Mouse (Mus musculus) embryo, embryonic 10.5 days (tissue): Measurements from ENCODE around the gene Smtnl1.
A peak's percentile ranks its signal among the peaks of the same experiment; 100 is the strongest.
"Not testable (repeated sequence)": the region's sequence is repeated elsewhere in the genome, so short reads cannot be mapped to it uniquely, and the experiment has no call there.

Experiments used
- DNase-seq: peaks from one replicate; pipeline ENCODE4 v3.0.0-alpha.2; 2015; ENCODE audit warnings: low spot score

Gene Smtnl1

DNA sequence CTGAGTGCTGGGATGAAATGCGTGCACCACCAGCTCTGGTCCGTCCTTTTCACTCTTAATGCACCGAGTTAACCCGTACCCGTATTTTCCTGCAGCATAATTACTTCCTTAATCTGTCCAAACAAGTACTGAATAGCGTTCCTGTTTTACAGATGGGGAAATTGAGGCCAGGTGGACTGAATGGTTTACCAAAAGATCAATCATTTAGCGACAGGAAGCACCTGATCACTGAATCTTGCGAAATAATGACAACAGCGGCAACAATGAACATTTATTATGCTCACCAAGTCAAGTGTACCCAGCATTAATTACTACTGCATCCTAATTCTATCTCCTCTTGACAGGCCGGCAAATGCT is 16.1 kb upstream of the Smtnl1 start, which contains the start of gene Slc43a1:
Gene Slc43a1, plus strand, starts transcription at position 258 of the 357 bp plus-strand sequence.
- DNase-seq: peak; percentile 28

DNA sequence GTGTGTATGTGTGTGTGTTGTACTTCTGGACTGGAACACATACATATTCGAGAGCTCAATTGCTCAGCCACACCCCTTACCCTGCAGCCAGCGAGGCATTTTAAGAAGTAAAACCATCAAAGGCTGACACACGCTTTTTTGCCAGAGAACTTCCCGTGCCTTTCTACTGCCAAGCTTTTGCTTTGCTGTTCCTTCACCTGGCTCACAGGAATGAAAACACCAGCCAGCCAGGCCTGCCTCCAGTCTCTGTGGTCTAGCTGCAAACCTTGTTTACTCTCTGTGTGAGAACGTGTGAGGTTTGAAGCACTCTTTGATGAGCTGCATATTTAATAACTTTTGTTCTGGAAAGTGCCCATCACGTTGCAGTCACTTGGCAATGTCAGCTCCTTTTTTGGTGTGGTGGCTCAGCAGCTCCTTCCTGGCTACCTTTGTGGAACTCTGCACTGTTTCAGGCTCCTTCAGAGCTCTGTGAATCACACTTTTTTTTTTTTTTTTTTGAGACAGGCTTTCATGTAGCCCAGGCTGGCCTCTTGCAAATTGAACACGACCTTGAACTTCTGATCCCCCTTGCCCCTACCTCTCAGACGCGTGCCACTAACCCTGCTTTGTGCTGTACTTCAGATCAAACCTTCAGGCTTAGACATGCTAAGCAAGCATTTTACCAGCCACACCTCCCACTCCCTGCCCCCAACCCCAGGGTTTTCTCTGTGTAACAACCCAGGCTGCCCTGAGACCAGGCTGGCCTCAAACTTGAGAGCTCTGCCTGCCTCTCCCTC is 15.6 kb upstream of the Smtnl1 start:
- DNase-seq: no peak

DNA sequence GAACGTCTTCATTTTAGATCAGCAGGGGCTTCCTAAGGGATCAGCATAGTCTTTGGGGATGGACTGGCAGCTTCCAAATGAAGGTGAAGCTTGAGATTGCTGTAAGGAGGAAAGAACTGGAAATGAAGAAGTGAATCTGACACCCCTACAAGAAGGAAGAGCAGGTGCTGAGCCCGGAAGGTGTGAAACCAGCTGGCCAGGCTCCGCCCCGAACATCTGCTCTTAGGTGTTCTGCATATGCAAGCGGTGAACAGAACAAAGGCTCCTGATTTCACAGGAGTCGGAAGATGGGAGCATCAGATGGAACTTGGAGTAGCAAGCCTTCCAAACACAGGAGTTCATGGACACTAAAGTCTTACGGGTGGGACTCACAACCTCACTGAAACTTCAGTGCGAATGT is 14.7 kb upstream of the Smtnl1 start:
- DNase-seq: no peak

DNA sequence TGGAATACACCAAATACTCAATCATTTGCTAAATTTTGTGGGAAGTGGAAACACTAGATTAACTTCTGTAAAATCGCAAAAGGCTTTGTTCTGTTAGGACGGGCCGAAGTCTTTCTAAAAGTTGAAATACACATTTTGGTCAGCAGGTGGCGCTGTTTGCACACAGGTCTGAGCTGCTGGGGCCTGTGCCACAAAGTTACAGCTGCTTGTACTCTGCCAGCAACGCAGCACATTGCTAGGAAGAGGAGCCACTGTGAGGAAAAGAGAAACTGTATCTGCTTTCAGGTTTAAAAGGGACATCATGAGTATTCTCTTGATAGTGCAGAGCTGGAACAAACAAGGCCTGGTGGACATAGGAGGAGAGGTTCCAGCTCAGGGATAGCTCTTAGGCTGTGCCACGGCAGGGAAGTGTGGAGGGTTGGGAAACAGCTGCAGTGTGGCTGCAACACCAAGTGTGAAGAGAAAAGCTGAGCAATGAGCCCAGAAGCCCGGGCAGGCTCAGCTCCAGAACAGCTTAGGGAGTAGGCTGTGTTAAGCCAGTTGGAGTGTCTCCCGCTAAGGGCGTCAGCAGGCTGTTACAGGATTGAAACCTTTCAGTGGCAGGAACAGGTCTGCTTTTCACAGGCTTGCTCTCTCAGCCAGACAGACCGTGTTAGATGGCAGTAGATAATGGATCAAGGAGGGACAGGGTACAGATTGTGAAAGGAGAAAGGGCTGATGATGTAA is 9.4 kb upstream of the Smtnl1 start:
- peak; percentile 93 for DNase-seq

DNA sequence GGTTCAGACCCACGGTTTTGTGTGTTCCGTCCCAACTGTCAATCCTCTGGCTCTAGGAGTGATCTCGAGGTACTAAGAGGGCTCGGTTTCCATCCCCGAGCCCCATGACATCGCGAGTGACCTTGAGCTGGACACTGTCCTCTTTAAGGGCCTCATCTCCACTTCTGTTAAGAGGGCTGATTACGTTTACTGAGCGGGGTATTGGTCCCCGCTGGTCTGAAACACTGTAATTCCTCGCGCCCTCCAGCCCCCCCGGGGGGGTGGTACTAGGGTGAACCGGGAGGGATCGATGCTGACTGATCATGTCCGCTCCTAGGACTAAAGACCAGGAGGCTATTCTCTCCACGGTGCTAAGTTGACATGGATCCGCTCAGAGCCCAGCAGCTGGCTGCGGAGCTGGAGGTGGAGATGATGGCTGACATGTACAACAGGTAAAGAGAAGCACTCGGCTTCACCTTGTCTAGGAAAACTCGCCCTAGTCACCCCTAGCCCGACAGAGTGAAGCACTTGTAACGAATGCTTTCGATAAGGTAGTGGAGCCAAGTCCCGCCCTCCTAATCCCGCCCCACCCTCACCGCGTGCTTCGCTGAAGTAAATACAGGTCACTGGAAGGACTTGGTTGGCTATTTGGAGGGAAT is 5.0 kb upstream of the Smtnl1 start:
- peak; percentile 13 for DNase-seq

DNA sequence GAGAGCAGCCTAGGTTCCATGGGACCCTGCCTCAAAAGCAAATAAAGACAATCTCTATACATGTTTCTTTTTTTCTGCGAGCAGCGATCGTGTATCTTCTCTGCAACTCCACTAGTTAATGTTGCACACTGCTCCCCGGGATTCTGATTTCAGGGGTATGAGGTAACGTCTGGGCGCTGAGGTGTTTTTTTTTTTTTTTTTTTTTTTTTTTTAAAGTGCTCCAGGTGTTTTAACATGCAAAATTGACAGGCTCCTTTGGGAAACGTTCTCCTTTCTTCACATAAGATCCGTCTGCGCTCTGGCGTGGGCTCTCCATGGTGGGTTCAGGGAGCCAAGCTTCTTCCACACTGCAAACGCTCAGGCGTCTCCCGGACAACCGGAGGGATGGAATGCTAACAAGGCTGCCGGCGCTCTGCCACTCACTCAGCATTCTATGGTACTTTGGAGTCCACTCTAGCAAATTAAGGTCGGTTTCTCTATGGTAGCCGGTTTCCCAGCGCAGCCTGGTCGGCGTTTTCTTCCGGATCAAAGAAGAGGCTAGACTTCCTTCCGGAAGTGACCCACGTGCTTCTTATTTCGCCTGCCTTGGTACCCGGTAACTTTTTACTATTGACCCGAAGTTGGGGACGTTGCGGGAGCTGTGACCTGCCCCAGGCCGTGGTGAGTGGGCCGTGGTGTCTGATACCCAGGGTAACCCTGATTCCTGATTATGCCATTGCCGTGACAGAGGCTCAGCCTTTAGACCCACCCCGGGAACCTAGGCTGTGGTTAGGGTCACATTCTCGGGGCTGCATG is 4.2 kb upstream of the Smtnl1 start, which contains the start of gene Timm10:
Gene Timm10, plus strand, starts transcription at position 510 of the 795 bp plus-strand sequence.
- DNase-seq: peak; percentile 98

DNA sequence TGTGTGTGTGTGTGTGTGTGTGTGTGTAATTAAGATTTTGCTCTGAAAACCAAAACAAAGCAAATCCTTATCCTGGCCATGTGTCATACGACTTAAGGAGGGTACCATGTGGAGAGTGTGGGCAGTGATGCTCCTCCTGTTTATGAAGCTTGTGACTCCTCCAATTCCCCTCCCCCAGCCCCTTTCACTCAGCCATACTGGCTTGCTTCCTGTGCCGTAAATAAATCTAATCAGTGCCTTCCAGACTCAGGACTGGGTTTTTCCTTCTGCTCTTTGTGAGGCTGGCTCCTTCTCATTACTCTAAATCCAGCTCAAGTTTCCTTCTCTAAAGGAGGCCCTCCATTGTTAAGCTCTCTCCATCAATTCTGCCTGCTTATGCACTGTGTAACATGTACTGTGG is 785 bp upstream of the Smtnl1 start:
- peak; percentile 28 for DNase-seq

DNA sequence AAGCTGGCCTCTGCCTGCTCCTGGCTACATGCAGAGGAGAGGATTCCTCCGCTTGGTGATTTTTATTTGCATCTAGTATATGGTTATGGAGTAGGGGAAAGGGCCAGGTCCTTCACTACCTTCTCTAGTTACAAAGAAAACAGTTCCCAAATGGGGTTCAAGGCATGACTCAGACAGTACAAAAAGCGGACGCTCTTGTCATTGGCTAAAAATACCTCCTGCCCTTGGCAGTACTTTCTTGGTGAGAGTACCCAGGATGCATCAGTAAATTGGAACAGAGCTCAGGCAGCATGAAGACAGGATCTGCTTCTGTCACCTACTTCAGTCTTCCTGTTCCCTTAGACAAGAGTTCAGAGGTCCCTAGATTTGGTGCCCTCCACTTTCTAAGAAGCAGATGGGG is 2.6 kb downstream of the Smtnl1 start:
- no peak for DNase-seq

DNA sequence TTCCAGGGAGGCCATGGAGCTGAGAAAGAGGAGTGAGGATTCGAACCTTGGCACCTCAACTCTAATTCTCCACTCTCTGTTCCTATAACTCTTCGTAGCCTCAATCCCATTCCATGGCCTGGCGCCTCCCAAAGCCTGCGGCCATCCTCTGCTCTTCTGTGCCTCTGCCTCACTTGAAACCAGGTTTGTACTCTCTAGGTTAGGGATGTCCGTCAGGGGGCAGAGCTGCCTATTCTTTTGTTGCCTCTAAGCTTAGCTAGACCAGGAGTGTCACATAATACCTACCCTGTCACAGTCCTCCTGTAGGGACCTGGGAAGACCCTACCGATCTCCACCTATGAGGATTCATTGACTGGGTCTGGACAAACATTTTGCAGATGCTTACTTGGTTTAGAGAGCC is 9.8 kb downstream of the Smtnl1 start:
- DNase-seq: no peak

DNA sequence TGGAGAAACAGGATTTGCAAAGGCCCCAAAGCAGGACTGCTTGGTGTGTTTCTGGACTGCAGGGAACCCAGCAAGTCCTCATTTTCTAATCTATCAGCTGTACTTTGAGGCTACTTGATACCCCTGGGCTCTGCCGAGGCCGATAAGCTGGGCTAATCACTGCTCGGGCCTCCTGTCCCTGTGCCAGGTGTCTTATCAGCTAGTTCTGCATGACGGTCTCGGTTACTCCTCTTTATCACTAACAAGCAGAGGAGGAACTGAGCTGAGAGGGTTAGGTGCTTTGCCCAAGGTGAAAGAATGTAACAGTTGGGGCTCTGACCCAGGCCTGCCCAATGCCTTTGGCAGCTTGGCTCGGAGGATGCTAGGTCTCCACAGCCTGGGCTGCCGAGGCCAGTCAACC is 10.6 kb downstream of the Smtnl1 start:
- DNase-seq: no peak

DNA sequence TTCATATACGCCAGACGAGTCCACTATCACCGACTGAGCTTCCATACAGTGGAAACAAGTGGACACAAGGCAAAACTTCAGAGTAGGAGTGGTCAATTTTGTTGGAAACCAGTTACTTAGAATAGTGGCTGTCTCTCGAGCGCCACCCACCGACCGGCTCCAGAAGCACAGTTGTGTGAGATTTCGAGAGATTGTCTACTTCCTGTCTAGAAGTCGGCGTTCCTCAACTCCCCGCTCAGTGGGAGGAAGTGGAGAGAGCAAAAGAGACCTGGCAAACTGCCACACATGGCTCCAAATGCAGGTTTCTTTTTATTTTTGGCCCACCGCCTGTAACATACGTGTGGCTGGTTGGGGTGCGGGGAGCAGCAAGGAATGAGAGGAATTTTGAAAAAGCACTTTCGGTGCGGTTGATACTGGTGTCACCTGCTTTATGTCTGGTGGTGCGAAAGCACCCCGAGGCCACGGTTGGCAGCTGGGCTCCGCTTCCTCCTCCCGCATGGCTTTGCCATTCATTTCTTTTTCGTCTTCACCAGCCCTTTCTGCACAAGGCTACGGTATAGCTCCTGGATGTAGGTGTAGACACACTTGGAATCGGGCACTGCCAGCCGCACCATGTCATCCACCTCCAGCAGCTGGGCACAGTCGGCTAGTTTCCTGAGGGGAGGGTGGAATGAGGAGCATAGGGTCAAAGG is 11.4 kb downstream of the Smtnl1 start:
- peak; percentile 92 for DNase-seq

DNA sequence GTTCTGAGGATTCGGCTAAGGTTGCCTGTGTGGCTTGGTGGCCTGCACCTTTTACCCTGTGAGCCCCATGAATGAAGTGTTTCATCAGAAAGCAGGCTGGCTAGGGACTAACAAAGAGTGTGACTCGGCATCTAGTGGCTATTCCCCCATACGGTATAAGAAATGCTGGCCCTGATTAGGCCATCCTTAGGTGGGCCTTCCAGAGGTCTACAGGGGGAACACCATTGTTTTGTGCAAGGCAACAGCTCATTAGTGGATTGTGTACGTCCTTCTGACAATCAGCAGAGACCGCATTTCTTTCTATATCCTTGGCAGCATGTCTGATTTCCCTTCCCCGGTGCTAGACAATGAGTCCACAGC is 11.9 kb downstream of the Smtnl1 start:
- DNase-seq: no peak

DNA sequence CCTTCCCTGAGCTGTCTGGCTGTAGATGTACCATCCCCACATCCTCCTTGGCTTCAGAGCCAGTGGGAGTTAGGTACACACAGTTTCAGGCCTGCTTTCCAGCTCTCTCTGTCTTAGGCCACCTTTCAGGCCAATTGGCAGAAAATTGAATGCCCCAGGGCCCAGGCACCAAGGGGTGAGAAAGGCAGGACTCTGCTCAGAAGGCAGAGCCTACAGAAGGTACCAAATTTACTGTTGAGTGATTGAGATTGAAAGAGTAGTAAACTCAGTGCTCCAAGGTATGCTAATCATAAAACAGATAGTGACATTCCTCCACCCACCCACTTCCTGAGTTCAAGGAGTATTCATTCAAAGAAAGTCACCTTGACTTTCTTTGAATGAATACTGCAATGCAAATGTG is 13.1 kb downstream of the Smtnl1 start:
- no peak for DNase-seq

DNA sequence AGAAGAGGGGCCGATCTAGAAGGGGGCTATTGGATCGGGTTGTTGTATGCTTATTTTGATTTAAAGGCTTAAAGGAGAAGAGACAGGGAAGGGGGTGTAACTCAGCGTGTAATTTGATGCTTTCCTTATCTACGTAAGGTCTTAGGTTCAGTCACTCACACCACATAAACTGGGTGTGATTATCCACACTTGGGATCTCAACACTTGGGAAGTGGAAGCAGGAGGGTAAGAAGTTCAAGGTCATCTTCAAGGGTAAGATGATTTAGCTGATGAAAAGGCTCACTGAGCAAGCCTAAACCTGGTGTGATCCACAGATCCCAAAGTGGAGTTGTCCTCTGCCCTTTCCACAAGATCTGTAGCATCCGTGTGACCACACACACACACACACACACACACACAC is 15.9 kb downstream of the Smtnl1 start:
- DNase-seq: no peak

DNA sequence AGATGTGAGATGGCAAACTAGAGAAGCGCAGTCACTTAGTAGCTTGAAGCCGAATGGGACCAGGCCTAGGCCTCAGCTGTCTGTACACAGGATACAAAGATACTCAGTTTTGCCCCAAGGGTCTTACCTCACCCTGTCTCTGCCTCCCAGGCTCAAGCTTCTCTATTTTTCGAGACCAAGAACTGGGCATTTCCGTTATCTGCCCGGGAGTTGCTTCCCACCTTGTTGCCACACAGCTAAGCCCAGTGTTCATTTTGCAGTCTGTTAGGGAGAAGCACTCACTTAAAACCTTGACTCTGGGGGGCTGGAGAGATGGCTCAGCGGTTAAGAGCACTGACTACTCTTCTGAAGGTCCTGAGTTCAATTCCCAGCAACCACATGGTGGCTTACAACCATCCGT is 18.5 kb downstream of the Smtnl1 start:
- DNase-seq: no peak

DNA sequence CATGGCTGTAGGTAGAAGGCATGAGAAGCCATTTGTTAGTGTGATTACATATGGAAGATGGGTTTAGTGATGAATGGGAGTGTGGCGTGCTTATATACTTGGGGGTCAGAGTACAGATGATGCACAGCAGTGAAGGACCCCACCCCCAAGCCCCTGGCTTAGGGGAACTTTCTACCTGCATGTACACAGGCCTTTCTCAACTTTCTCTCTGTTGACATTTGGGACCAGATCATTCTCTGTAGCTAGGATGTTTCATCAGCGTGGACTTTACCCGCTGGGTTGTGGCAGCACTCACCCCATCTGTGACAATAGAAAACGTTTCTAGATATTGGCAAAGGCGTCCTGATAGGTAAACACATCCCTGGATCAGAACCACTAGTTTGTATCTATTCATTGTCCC is 21.2 kb downstream of the Smtnl1 start:
- not testable (repeated sequence) for DNase-seq

DNA sequence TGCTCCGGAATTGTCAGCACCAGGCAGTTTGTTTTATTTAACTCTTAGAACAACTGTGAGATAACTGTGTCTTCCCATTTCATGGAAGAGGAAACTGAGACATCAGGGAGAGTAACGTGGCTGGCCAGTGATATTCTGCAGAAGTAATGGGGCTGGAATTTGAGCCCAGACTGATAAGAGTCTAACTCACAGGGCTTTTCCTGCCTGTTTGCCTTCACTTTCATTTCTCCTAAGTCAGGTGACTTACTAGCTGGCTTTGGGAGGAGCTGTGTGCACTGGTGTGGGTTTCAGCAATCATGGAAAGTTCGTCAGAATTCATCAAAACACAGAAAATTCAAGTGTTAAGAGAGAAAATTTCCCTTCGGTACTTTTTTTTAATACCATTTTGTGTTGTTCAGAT is 22.1 kb downstream of the Smtnl1 start:
- no peak for DNase-seq

DNA sequence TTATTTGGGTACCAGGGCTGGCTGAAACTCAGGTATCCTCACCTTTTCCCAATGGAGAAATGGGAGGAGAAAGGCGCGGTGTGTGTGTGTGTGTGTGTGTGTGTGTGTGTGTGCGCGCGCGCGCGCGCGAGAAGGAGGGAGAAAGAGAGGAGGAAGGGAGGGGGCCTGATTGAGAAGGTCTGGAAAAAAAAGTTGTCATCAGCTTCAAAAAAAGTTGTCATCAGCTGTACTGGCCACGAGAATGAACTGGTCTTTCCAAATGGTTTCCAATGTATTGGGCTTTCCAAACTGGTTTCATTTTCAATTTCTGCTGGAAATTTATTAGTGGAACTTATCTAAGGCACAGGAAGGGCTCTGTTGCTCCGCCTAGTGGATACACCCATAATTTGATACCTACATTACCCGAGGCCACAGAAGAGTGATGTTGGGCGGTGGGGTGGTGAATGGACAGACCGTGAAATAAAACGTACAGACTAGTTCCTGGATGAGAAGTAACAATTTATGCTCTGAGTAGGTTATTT is 23.4 kb downstream of the Smtnl1 start:
- peak; percentile 90 for DNase-seq

DNA sequence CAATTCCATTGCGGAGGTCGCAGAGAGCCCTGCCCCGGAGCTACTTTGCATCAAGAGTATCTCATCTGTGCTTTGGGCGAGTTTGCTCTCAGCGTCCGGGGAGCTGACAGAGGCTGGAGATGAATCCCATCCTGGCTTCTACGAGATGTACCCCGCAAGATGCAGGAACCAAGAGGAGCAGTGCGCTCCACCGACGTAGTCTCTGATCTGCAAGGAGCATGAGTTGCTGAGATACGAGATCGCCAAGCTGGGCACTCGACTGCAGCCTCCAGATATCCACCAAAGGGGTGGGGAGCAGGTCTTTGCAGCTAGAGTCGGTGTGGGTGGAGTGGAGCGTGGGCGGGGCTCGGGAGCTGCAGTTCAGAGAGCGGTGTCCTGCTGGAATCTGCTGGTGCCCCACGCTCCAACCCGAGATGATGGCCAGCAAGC is 23.9 kb downstream of the Smtnl1 start, which contains the start of gene Ube2l6:
Gene Ube2l6, plus strand, starts transcription at position 336 of the 429 bp plus-strand sequence.
- peak; percentile 79 for DNase-seq

DNA sequence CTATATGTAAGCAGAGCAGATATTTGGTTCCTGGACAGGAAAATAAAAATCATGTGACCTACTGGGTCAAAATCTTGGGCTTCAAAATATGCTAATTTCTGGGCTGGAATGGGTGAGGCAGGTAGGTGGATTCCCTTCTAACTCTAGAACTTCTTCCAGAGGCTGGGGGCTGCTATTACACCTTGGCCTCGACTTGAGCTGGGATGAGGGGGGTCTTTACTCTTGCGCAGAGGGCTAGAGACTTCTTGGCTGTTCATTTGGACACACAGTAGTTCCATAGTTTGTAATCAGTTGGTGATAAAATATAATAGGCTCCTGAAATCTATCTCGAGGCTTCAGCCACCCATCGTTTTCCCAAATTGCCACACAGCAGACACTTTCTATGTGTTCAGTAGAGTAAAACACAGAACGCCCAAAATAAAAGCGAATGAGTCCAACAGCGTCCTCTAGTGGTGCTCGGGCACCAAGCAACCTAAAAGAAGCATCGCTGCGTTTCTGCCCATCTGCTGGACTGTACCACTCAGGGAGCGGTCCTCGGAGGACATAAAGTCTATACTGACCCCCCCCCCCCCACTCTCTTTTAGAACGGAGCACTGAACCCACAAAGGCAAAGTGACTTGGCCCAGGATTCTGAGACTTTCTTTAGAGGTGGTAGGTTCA is 24.5 kb downstream of the Smtnl1 start:
- DNase-seq: peak; percentile 96

DNA sequence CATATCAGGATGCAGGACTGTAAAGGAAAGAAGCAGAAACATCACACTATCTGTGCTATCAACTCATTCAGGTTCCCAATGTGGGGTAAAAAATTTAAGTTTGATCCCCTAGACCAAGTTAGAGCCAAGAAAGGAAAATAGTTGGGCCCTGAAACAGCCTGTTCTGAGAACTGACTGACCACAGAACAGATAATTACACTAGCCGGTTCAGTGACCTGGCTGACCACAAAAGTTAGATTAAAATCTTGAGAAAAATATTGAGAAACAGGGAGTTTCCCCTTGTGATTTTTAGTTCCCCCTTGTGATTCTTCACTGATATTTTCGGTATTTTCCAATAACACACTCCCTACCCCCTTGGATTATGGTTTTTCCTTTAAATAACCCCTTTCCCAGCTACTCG is 28.6 kb downstream of the Smtnl1 start:
- no peak for DNase-seq
